Mouse (Mus musculus): ENCODE measurements at regions not wholly inside any gene's neighbourhood (a gene's known extent, or its start where the extent isn't known, plus 50 kb on each side); places are given as distances from the start of the nearest gene placed in this dataset. TPM values are rescaled to one million over a fixed set of nuclear protein-coding genes. Genes with fewer than 3 reads are reported as not detected.

Small RNA genes in the stretch of these regions (microRNA-seq; reads per million reads assigned to microRNA genes)
- not detected for gene Gm44488

Data from heart, embryonic 16.5 days (tissue).